Mouse (Mus musculus): ENCODE data around the gene Oxsm. TPM values are rescaled to one million over a fixed set of nuclear protein-coding genes. Genes with fewer than 3 reads are reported as not detected.

Oxsm gene
- polyA plus RNA-seq, 1 experiment, result 18.7 TPM

- peak overlapping the region; percentile 88 for H3K4me3 ChIP-seq (ENCODE audit: insufficient read depth, low read depth, low read length)
- peaks cover 9% of the 10 kb centered on the region for H3K4me1 ChIP-seq (ENCODE audit: control insufficient read depth, insufficient read depth, low read length)
- peak overlapping the region; percentile 97 for H3K27ac ChIP-seq (ENCODE audit: insufficient read depth, low read depth, low read length)
- H3K36me3 ChIP-seq (ENCODE audit: control insufficient read depth, insufficient read depth, low read length), result peaks cover under 1% of the 10 kb centered on the region; the same call in 1 of the 2 replicates
- H3K27me3 ChIP-seq (replicated peaks; ENCODE audit: control insufficient read depth, insufficient read depth, low read length), result no peaks in the 10 kb centered on the region
- WGBS, result 55% methylated on average over 3 of the region's 3 CpGs
- TF ChIP-seq CTCF (conservative IDR thresholded peaks at IDR 0.05; ENCODE audit: insufficient read depth, insufficient read length, low read depth, low read length), result no peak
- TF ChIP-seq POLR2A (IDR thresholded peaks at IDR 0.05; ENCODE audit: low read depth, low read length), result no peak
- no peak for DNase-seq
Measured at GRCm38 (mm10) chr14:16250099-16250498, 491 bp upstream of the Oxsm start.

- TF ChIP-seq CTCF (conservative IDR thresholded peaks at IDR 0.05; ENCODE audit: insufficient read depth, insufficient read length, low read depth, low read length) (no peak), POLR2A (IDR thresholded peaks at IDR 0.05; ENCODE audit: low read depth, low read length) (no peak)
Measured at GRCm38 (mm10) chr14:16248603-16249157, 928 bp downstream of the Oxsm start.

GRCm38 (mm10) chr14:16248135-16248534, 1.5 kb downstream of the Oxsm start:
- H3K27me3 ChIP-seq (replicated peaks; ENCODE audit: control insufficient read depth, insufficient read depth, low read length), result no peaks in the 10 kb centered on the region
- no peak overlapping the region for H3K4me3 ChIP-seq (ENCODE audit: insufficient read depth, low read depth, low read length)
- DNase-seq, result peak; percentile 11
- WGBS, result 53% methylated on average over 3 of the region's 3 CpGs
- no peaks in the 10 kb centered on the region for H3K36me3 ChIP-seq (ENCODE audit: control insufficient read depth, insufficient read depth, low read length)
- no peak for TF ChIP-seq POLR2A (IDR thresholded peaks at IDR 0.05; ENCODE audit: low read depth, low read length)
- TF ChIP-seq CTCF (conservative IDR thresholded peaks at IDR 0.05; ENCODE audit: insufficient read depth, insufficient read length, low read depth, low read length), result no peak
- peak overlapping the region; percentile 38; the same call in 1 of the 2 replicates for H3K27ac ChIP-seq (ENCODE audit: insufficient read depth, low read depth, low read length)
- peaks cover 9% of the 10 kb centered on the region for H3K4me1 ChIP-seq (ENCODE audit: control insufficient read depth, insufficient read depth, low read length)

More at GRCm38 (mm10) chr14:16248603-16249157, 928 bp downstream of the Oxsm start:
- Histone ChIP-seq H3K4me3 (ENCODE audit: insufficient read depth, low read depth, low read length) (peak overlapping the region; percentile 88), H3K4me1 (ENCODE audit: control insufficient read depth, insufficient read depth, low read length) (peaks cover 9% of the 10 kb centered on the region), H3K36me3 (ENCODE audit: control insufficient read depth, insufficient read depth, low read length) (no peaks in the 10 kb centered on the region), H3K27me3 (replicated peaks; ENCODE audit: control insufficient read depth, insufficient read depth, low read length) (no peaks in the 10 kb centered on the region), H3K27ac (ENCODE audit: insufficient read depth, low read depth, low read length) (peak overlapping the region; percentile 51; the same call in 1 of the 2 replicates)
- DNase-seq, result no peak
- WGBS, result 8% methylated on average over 9 of the region's 9 CpGs

- Histone ChIP-seq H3K27me3 (replicated peaks; ENCODE audit: control insufficient read depth, insufficient read depth, low read length) (no peaks in the 10 kb centered on the region), H3K27ac (ENCODE audit: insufficient read depth, low read depth, low read length) (no peak overlapping the region), H3K4me1 (ENCODE audit: control insufficient read depth, insufficient read depth, low read length) (peaks cover 9% of the 10 kb centered on the region), H3K4me3 (ENCODE audit: insufficient read depth, low read depth, low read length) (no peak overlapping the region), H3K36me3 (ENCODE audit: control insufficient read depth, insufficient read depth, low read length) (no peaks in the 10 kb centered on the region)
- DNase-seq, result peak; percentile 53
- no peak for TF ChIP-seq POLR2A (IDR thresholded peaks at IDR 0.05; ENCODE audit: low read depth, low read length)
- no peak for TF ChIP-seq CTCF (conservative IDR thresholded peaks at IDR 0.05; ENCODE audit: insufficient read depth, insufficient read length, low read depth, low read length)
- 89% methylated on average over 2 of the region's 2 CpGs for WGBS
Measured at GRCm38 (mm10) chr14:16246340-16246912, 3.2 kb downstream of the Oxsm start.

- no peak for TF ChIP-seq POLR2A (IDR thresholded peaks at IDR 0.05; ENCODE audit: low read depth, low read length)
- TF ChIP-seq CTCF (conservative IDR thresholded peaks at IDR 0.05; ENCODE audit: insufficient read depth, insufficient read length, low read depth, low read length), result no peak
- DNase-seq, result no peak
- 43% methylated on average over 1 of the region's 1 CpGs for WGBS
Measured at GRCm38 (mm10) chr14:16245127-16245526, 4.5 kb downstream of the Oxsm start.

GRCm38 (mm10) chr14:16244370-16244769, 5.2 kb downstream of the Oxsm start:
- H3K4me3 ChIP-seq (ENCODE audit: insufficient read depth, low read depth, low read length), result no peak overlapping the region
- no peak for DNase-seq
- H3K36me3 ChIP-seq (ENCODE audit: control insufficient read depth, insufficient read depth, low read length), result no peaks in the 10 kb centered on the region; the same call in 1 of the 2 replicates
- peaks cover 3% of the 10 kb centered on the region; the same call in 1 of the 2 replicates for H3K4me1 ChIP-seq (ENCODE audit: control insufficient read depth, insufficient read depth, low read length)
- no peaks in the 10 kb centered on the region for H3K27me3 ChIP-seq (replicated peaks; ENCODE audit: control insufficient read depth, insufficient read depth, low read length)
- WGBS, result 66% methylated on average over 2 of the region's 2 CpGs
- H3K27ac ChIP-seq (ENCODE audit: insufficient read depth, low read depth, low read length), result no peak overlapping the region
- TF ChIP-seq CTCF (conservative IDR thresholded peaks at IDR 0.05; ENCODE audit: insufficient read depth, insufficient read length, low read depth, low read length) (no peak), POLR2A (IDR thresholded peaks at IDR 0.05; ENCODE audit: low read depth, low read length) (no peak)

More at GRCm38 (mm10) chr14:16245127-16245526, 4.5 kb downstream of the Oxsm start:
- Histone ChIP-seq H3K27ac (ENCODE audit: insufficient read depth, low read depth, low read length) (no peak overlapping the region), H3K27me3 (replicated peaks; ENCODE audit: control insufficient read depth, insufficient read depth, low read length) (no peaks in the 10 kb centered on the region), H3K4me3 (ENCODE audit: insufficient read depth, low read depth, low read length) (no peak overlapping the region), H3K36me3 (ENCODE audit: control insufficient read depth, insufficient read depth, low read length) (no peaks in the 10 kb centered on the region; the same call in 1 of the 2 replicates), H3K4me1 (ENCODE audit: control insufficient read depth, insufficient read depth, low read length) (peaks cover 7% of the 10 kb centered on the region)

GRCm38 (mm10) chr14:16243603-16244209, 5.9 kb downstream of the Oxsm start:
- Histone ChIP-seq H3K27me3 (replicated peaks; ENCODE audit: control insufficient read depth, insufficient read depth, low read length) (no peaks in the 10 kb centered on the region), H3K27ac (ENCODE audit: insufficient read depth, low read depth, low read length) (peak overlapping the region; percentile 96), H3K4me3 (ENCODE audit: insufficient read depth, low read depth, low read length) (peak overlapping the region; percentile 82), H3K4me1 (ENCODE audit: control insufficient read depth, insufficient read depth, low read length) (peaks cover 3% of the 10 kb centered on the region; the same call in 1 of the 2 replicates), H3K36me3 (ENCODE audit: control insufficient read depth, insufficient read depth, low read length) (no peaks in the 10 kb centered on the region; the same call in 1 of the 2 replicates)
- DNase-seq, result peak; percentile 65
- 10% methylated on average over 10 of the region's 10 CpGs for WGBS
- TF ChIP-seq POLR2A (IDR thresholded peaks at IDR 0.05; ENCODE audit: low read depth, low read length) (no peak), CTCF (conservative IDR thresholded peaks at IDR 0.05; ENCODE audit: insufficient read depth, insufficient read length, low read depth, low read length) (no peak)
